Mouse (Mus musculus): Measurements from ENCODE around the gene Gm39566.

Gm39566 gene

GRCm38 (mm10) chr11:69761868-69762267 lies 53.2 kb downstream of the Gm39566 start, which contains the start of gene Slc35g3:
TSS of gene Slc35g3 (minus strand) at chr11:69761968.
- no peak for DNase-seq (ENCODE audit: low spot score in 2 of 2)
